Mouse (Mus musculus) E14TG2a.4 (cell line): ENCODE measurements around the gene Mrps10.

ENCODE experiments used
- CTCF ChIP-seq: conservative IDR thresholded peaks from 2 replicates; pipeline ENCODE4 v1.5.1; 2014; ENCODE audit warnings: low read length
- NANOG ChIP-seq: IDR thresholded peaks from 2 replicates; pipeline ENCODE4 v1.6.1; 2014; ENCODE audit warnings: borderline replicate concordance, low read length, mixed read lengths
- POU5F1 ChIP-seq: IDR thresholded peaks from 2 replicates; pipeline ENCODE4 v1.6.1; 2014; ENCODE audit warnings: low read length, borderline replicate concordance

GRCm38 (mm10) chr17:47333409-47333808 lies 35.3 kb upstream of the Mrps10 start:
- no peak for TF ChIP-seq CTCF
- no peak for TF ChIP-seq NANOG
- no peak for TF ChIP-seq POU5F1
